Comparison of ENCODE assay signal across 13 mouse cellular contexts in the genomic region with DNA sequence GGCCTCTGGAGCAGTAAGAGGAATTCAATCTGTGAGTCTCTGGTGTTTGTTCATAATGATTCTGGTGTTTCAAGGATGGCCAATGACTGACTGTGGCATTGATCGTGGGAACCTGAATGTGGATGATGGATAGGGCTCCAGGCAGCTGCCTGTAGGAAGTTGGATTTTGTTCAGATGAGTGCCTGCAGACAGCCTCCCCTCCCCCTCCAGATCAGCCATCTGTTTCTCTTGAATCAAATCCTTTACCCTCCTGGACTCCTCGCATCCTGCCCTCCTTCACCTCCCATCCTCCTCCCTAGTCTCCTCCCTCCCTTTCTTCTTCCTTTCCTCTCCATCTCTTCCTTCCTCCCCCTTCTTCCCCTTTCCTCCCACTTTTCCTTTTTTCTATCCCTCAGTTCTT.
DNase-seq lines count a peak whose midpoint lies in the region; ATAC-seq and TF ChIP-seq lines count a peak whose summit lies in the region.
"Had no signal": no experiment of that assay in that cellular context is flagged by ENCODE, and none has a peak within 500 bp of the region (broad histone marks: within the 10 kb centered on the region; RNA-seq: fewer than 3 reads in every experiment).

No protein-coding gene starts in this region.

- ATAC-seq in forebrain, embryonic 11.5 days (replicated peaks; ENCODE audit: low FRiP score) = peak; percentile 64
- no peak for ATAC-seq in forebrain, postnatal 0 days
- no peak for ATAC-seq in midbrain, embryonic 16.5 days
- ATAC-seq in embryonic facial prominence, embryonic 11.5 days (replicated peaks; ENCODE audit: insufficient number of reproducible peaks, low FRiP score, low TSS enrichment, low read depth) = no peak; the same call in 1 of the 2 replicates
- peak; percentile 53; the same call in 1 of the 2 replicates for ATAC-seq in neural tube, embryonic 11.5 days (ENCODE audit: insufficient read depth, low FRiP score, low TSS enrichment)

- H3K4me2 ChIP-seq in forebrain, embryonic 11.5 days (ENCODE audit: low read depth, low read length, severe bottlenecking) = no peak overlapping the region
- H3K4me2 ChIP-seq in forebrain, postnatal 0 days (ENCODE audit: low read depth) = no peak overlapping the region
- no peak overlapping the region for H3K4me2 ChIP-seq in midbrain, embryonic 16.5 days (ENCODE audit: low read length)
- H3K4me2 ChIP-seq in embryonic facial prominence, embryonic 11.5 days (ENCODE audit: low read depth, low read length) = no peak overlapping the region
- H3K4me2 ChIP-seq in neural tube, embryonic 11.5 days (ENCODE audit: low read depth) = no peak overlapping the region
- H3K4me2 ChIP-seq: embryonic facial prominence, embryonic 12.5 days had no signal

- no peak overlapping the region for H3K9ac ChIP-seq in forebrain, embryonic 11.5 days (ENCODE audit: low read length)
- no peak overlapping the region for H3K9ac ChIP-seq in forebrain, postnatal 0 days
- no peak overlapping the region for H3K9ac ChIP-seq in midbrain, embryonic 16.5 days (ENCODE audit: low read depth, low read length)
- H3K9ac ChIP-seq in embryonic facial prominence, embryonic 11.5 days (replicated peaks; ENCODE audit: low read length) = no peak overlapping the region
- H3K9ac ChIP-seq in neural tube, embryonic 11.5 days (ENCODE audit: low read length) = no peak overlapping the region
- H3K9ac ChIP-seq: embryonic facial prominence, embryonic 12.5 days had no signal

- no peaks in the 10 kb centered on the region for H3K27me3 ChIP-seq in forebrain, embryonic 11.5 days (ENCODE audit: control insufficient read depth, insufficient read depth, low read length)
- no peaks in the 10 kb centered on the region for H3K27me3 ChIP-seq in forebrain, postnatal 0 days (ENCODE audit: insufficient read depth, low read length)
- H3K27me3 ChIP-seq in midbrain, embryonic 10.5 days (ENCODE audit: low read depth, poor library complexity, severe bottlenecking) = no peaks in the 10 kb centered on the region
- H3K27me3 ChIP-seq in midbrain, embryonic 16.5 days (ENCODE audit: control insufficient read depth, insufficient read depth, low read depth, low read length) = no peaks in the 10 kb centered on the region
- no peaks in the 10 kb centered on the region for H3K27me3 ChIP-seq in embryonic facial prominence, embryonic 11.5 days (ENCODE audit: control insufficient read depth, insufficient read depth, low read length)
- H3K27me3 ChIP-seq in neural tube, embryonic 11.5 days (ENCODE audit: control insufficient read depth, insufficient read depth, low read length) = no peaks in the 10 kb centered on the region
- H3K27me3 ChIP-seq: embryonic facial prominence, embryonic 12.5 days; megakaryocyte, embryonic 14.5 days had no signal

- no peak overlapping the region for H3K27ac ChIP-seq in forebrain, embryonic 11.5 days (ENCODE audit: low read depth, low read length)
- no peak overlapping the region for H3K27ac ChIP-seq in forebrain, postnatal 0 days (ENCODE audit: low read depth, low read length)
- H3K27ac ChIP-seq in midbrain, embryonic 10.5 days (replicated peaks) = peak overlapping the region; percentile 33; the same call in 1 of the 2 replicates
- no peak overlapping the region for H3K27ac ChIP-seq in midbrain, embryonic 16.5 days (ENCODE audit: low read length)
- H3K27ac ChIP-seq in embryonic facial prominence, embryonic 11.5 days (replicated peaks; ENCODE audit: low read depth, low read length) = no peak overlapping the region
- H3K27ac ChIP-seq in neural tube, embryonic 11.5 days (ENCODE audit: low read depth, low read length) = no peak overlapping the region
- H3K27ac ChIP-seq: embryonic facial prominence, embryonic 12.5 days had no signal

- H3K4me1 ChIP-seq in forebrain, embryonic 11.5 days (replicated peaks; ENCODE audit: control insufficient read depth, insufficient read depth, low read length) = 0 out of 2 replicates have a peak, but pooled peaks cover 2% of the 10 kb centered on the region
- H3K4me1 ChIP-seq in forebrain, postnatal 0 days (ENCODE audit: insufficient read depth) = no peaks in the 10 kb centered on the region; the same call in 1 of the 2 replicates
- H3K4me1 ChIP-seq in midbrain, embryonic 10.5 days = peaks cover 15% of the 10 kb centered on the region
- no peaks in the 10 kb centered on the region for H3K4me1 ChIP-seq in midbrain, embryonic 16.5 days (ENCODE audit: control insufficient read depth, insufficient read depth, low read length)
- H3K4me1 ChIP-seq in embryonic facial prominence, embryonic 11.5 days (ENCODE audit: control insufficient read depth, insufficient read depth, low read length) = no peaks in the 10 kb centered on the region
- H3K4me1 ChIP-seq in neural tube, embryonic 11.5 days (ENCODE audit: control insufficient read depth, insufficient read depth, low read length) = 0 out of 2 replicates have a peak, but pooled peaks cover 4% of the 10 kb centered on the region
- H3K4me1 ChIP-seq: megakaryocyte, embryonic 14.5 days had no signal

- no peaks in the 10 kb centered on the region for H3K36me3 ChIP-seq in forebrain, embryonic 11.5 days (ENCODE audit: control insufficient read depth, insufficient read depth, low read length)
- H3K36me3 ChIP-seq in forebrain, postnatal 0 days (ENCODE audit: insufficient read depth) = no peaks in the 10 kb centered on the region
- H3K36me3 ChIP-seq in midbrain, embryonic 10.5 days = no peaks in the 10 kb centered on the region
- H3K36me3 ChIP-seq in midbrain, embryonic 16.5 days (ENCODE audit: control insufficient read depth, insufficient read depth, low read length) = no peaks in the 10 kb centered on the region
- no peaks in the 10 kb centered on the region for H3K36me3 ChIP-seq in embryonic facial prominence, embryonic 11.5 days (replicated peaks; ENCODE audit: control insufficient read depth, insufficient read depth, low read depth, low read length)
- H3K36me3 ChIP-seq in neural tube, embryonic 11.5 days (ENCODE audit: control insufficient read depth, insufficient read depth, low read length) = no peaks in the 10 kb centered on the region
- H3K36me3 ChIP-seq: embryonic facial prominence, embryonic 12.5 days; G1E had no signal

- no peak for TF ChIP-seq CTCF in forebrain, postnatal 0 days (IDR thresholded peaks at IDR 0.05; ENCODE audit: low read depth)

- peak; percentile 51 for DNase-seq in forebrain, embryonic 11.5 days (ENCODE audit: low spot score)
- DNase-seq in forebrain, postnatal 0 days = no peak
- DNase-seq in midbrain, embryonic 10.5 days (ENCODE audit: low spot score) = peak; percentile 26
- peak; percentile 55 for DNase-seq in embryonic facial prominence, embryonic 11.5 days (ENCODE audit: low spot score)
- peak; percentile 49 for DNase-seq in neural tube, embryonic 11.5 days (ENCODE audit: low spot score)
- no peak for DNase-seq in urinary bladder, adult 2 months (ENCODE audit: low spot score)
- DNase-seq in adrenal gland, adult 18-20 months (ENCODE audit: low spot score in 2 of 2) = no peak
- DNase-seq: adrenal gland, adult 2 months; layer of hippocampus, adult 9-11 months had no signal

- H3K9me3 ChIP-seq in forebrain, embryonic 11.5 days (ENCODE audit: control insufficient read depth, low read length) = no peaks in the 10 kb centered on the region
- no peaks in the 10 kb centered on the region for H3K9me3 ChIP-seq in forebrain, postnatal 0 days (ENCODE audit: low read length)
- no peaks in the 10 kb centered on the region for H3K9me3 ChIP-seq in midbrain, embryonic 10.5 days (replicated peaks)
- H3K9me3 ChIP-seq in midbrain, embryonic 16.5 days (replicated peaks; ENCODE audit: control insufficient read depth, low read length, poor library complexity, severe bottlenecking) = no peaks in the 10 kb centered on the region
- no peaks in the 10 kb centered on the region for H3K9me3 ChIP-seq in embryonic facial prominence, embryonic 11.5 days (replicated peaks; ENCODE audit: control insufficient read depth, low read length)
- no peaks in the 10 kb centered on the region for H3K9me3 ChIP-seq in neural tube, embryonic 11.5 days (ENCODE audit: control insufficient read depth, low read length)
- H3K9me3 ChIP-seq: embryonic facial prominence, embryonic 12.5 days; G1E; megakaryocyte, embryonic 14.5 days had no signal

- 31% methylated on average over 2 of the region's 2 CpGs for WGBS in forebrain, embryonic 11.5 days
- 20% methylated on average over 2 of the region's 2 CpGs for WGBS in forebrain, postnatal 0 days
- WGBS in midbrain, embryonic 10.5 days = 32% methylated on average over 2 of the region's 2 CpGs
- WGBS in midbrain, embryonic 16.5 days = 22% methylated on average over 2 of the region's 2 CpGs
- 18% methylated on average over 2 of the region's 2 CpGs for WGBS in embryonic facial prominence, embryonic 11.5 days
- 26% methylated on average over 2 of the region's 2 CpGs for WGBS in neural tube, embryonic 11.5 days

- no peak overlapping the region for H3K4me3 ChIP-seq in forebrain, embryonic 11.5 days (ENCODE audit: low read depth, low read length)
- no peak overlapping the region for H3K4me3 ChIP-seq in forebrain, postnatal 0 days (ENCODE audit: low read depth, low read length)
- no peak overlapping the region for H3K4me3 ChIP-seq in midbrain, embryonic 10.5 days
- H3K4me3 ChIP-seq in midbrain, embryonic 16.5 days (ENCODE audit: low read depth, low read length) = no peak overlapping the region
- no peak overlapping the region for H3K4me3 ChIP-seq in embryonic facial prominence, embryonic 11.5 days (ENCODE audit: low read depth, low read length)
- no peak overlapping the region for H3K4me3 ChIP-seq in neural tube, embryonic 11.5 days (ENCODE audit: low read depth, low read length)
- H3K4me3 ChIP-seq: embryonic facial prominence, embryonic 12.5 days; megakaryocyte, embryonic 14.5 days had no signal

Comparison
In these comparisons a context has a peak if more than half of its experiments do, and no peak if none do; other contexts are left out.
1. ATAC-seq: peak in forebrain, embryonic 11.5 days (single experiment) and neural tube, embryonic 11.5 days (single experiment); none in forebrain, postnatal 0 days (single experiment), midbrain, embryonic 16.5 days (single experiment) and embryonic facial prominence, embryonic 11.5 days (single experiment).
2. DNase-seq: peak in forebrain, embryonic 11.5 days (single experiment), midbrain, embryonic 10.5 days (single experiment), embryonic facial prominence, embryonic 11.5 days (single experiment) and neural tube, embryonic 11.5 days (single experiment); none in forebrain, postnatal 0 days (single experiment), urinary bladder, adult 2 months (single experiment) and adrenal gland, adult 18-20 months (0 of 2).